Mouse (Mus musculus) lung, adult 10 weeks (tissue): ENCODE data around the gene Rtp2. TPM values are rescaled to one million over a fixed set of nuclear protein-coding genes. Genes with fewer than 3 reads are reported as not detected.

Source experiments
- polyA plus RNA-seq: library from polyadenylated mRNA; stranded (reverse); fragments of 350-450 nt; fragmentation: Illumina TruSeq; extraction: RNeasy Lipid Tissue Mini Kit (QIAGEN cat#74804); gene quantifications from one replicate; pipeline ENCODE4 v1.2.3, GENCODE M21; 2014; ENCODE audit warnings: low read depth, low replicate concordance; ENCODE audit not compliant: insufficient read depth

Gene Rtp2
- not detected for polyA plus RNA-seq

DNA sequence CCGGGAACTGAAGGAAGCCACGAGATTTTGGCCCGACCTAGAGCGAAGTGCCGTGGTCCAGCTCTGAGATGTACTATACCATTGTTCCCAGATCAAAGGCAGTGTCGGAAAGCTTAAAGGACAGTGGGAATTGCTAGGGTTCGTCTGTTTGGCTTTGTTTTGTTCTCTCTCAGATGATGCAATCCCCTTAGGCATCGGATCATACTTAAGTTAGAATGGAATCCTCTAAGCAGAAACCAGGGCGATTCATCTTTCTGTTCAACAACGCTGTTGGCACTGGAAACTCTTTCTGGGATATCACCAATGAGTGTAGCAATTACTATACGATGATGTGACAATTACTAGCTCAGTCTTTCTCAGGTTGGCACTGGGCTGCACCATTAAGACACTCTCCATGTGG lies at the start of gene Rtp2:
Rtp2 (minus strand) TSS at position 101 of the 400 bp plus-strand sequence.

DNA sequence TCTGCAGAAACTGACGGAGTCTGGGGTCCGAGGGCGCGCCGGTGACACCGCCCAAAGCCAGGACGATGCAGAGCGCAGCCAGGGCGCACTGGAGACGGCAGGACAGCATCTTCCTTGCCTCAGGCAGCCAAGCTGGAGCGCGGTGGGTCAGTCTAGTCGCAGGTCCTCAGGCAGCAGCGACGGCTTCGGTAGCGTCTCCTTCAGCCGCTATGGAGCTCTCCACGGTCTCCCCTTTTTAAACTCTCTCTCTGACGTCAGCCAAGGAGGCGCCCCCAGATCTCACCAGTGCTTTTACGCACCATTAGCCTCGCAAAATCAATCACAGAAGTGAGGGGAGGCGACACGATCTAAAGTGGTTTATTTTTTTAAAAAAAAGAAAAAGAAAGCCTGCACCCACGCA lies 41.6 kb downstream of the Rtp2 start, which contains the start of gene Sst:
Sst (minus strand) TSS at position 323 of the 400 bp plus-strand sequence.

Other genes starting within 250 kb of the Rtp2 start
- not detected for gene Sst, start 41.4 kb downstream of the Rtp2 start, polyA plus RNA-seq
- gene Gm37419, start 56.1 kb upstream of the Rtp2 start, polyA plus RNA-seq: not detected
- 16.5 TPM for gene Bcl6, start 56.5 kb upstream of the Rtp2 start, polyA plus RNA-seq